Mouse (Mus musculus) heart, postnatal 10 days (tissue): ENCODE measurements around the gene Ist1. TPM values are rescaled to one million over a fixed set of nuclear protein-coding genes. Genes with fewer than 3 reads are reported as not detected.

Source experiments
- DNase-seq, 2 experiments: peaks; one replicate each; pipeline ENCODE4 v3.0.0; 2021
- intact Hi-C: fragments of 180-260 bp; cut with DNase I; formaldehyde crosslinking; loops from one replicate; pipeline ENCODE4 v1.15.1; 2025
- total RNA-seq, 2 experiments: library from RNA; stranded (reverse); gene quantifications; 2 replicates each; pipeline ENCODE4 v1.2.3; 2021

Gene Ist1
- total RNA-seq, 2 experiments from 2014 or later: 61.7 to 62.6 TPM

- DNase-seq: no peak
These were observed 1.3 kb downstream of the Ist1 start for GRCm38 (mm10) chr8:109691769-109692168.

DNA sequence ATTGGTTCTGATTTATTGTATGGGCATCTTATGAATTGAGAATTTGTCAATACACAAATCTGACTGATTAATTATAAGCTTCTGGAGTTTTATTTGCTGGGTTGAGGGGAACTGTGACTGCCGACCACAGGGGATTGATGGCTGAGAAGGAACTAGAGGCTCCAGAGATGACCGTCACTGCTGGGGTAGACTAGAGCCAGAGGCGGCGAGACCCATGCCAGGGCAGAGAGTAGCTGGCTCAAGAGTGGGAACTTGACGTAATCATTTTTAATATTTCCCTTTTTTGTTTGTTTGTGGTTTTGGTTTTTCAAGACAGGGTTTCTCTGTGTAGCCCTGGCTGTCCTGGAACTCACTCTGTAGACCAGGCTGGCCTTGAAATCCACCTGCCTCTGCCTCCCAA lies 5.8 kb downstream of the Ist1 start:
- DNase-seq: no peak
- intact Hi-C loops: no loop called here

More at GRCm38 (mm10) chr8:109691769-109692168, 1.3 kb downstream of the Ist1 start:
- intact Hi-C loops: loop anchor here (5.0 kb wide), 2 partner anchors 84 to 86 kb away; partner anchors contain the start of genes Ap1g1 and Dhodh

GRCm38 (mm10) chr8:109682120-109682519 lies 10.9 kb downstream of the Ist1 start:
- DNase-seq: no peak
- intact Hi-C loops: no loop called here

DNA sequence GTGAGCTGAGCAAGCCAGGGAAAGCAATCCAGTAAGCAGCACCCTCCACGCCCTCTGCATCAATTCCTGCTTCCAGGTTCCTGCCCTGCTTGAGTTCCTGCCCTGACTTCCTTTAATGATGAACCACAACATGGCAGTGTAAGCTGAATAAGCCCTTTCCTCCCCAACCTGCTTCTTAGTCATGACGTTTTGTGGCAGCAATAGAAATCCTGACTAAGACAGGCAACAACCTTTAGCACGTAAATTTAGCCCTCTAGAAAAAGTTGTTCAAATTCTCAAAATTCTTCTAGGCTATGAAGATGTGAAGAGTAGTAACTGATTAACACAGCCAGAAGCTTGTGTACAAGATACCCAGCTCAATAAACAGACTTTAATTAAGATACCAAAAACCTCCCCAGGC lies 11.5 kb downstream of the Ist1 start:
- DNase-seq: no peak
- intact Hi-C loops: no loop called here

GRCm38 (mm10) chr8:109675896-109676643 lies 17.0 kb downstream of the Ist1 start:
- DNase-seq: no peak
- intact Hi-C loops: no loop called here

GRCm38 (mm10) chr8:109673596-109673995 lies 19.5 kb downstream of the Ist1 start:
- intact Hi-C loops: no loop called here

GRCm38 (mm10) chr8:109672656-109673055 lies 20.4 kb downstream of the Ist1 start:
- no peak for DNase-seq
- intact Hi-C loops: no loop called here

More at GRCm38 (mm10) chr8:109673596-109673995, 19.5 kb downstream of the Ist1 start:
- no peak for DNase-seq

GRCm38 (mm10) chr8:109666616-109667015 lies 26.4 kb downstream of the Ist1 start:
- intact Hi-C loops: no loop called here

DNA sequence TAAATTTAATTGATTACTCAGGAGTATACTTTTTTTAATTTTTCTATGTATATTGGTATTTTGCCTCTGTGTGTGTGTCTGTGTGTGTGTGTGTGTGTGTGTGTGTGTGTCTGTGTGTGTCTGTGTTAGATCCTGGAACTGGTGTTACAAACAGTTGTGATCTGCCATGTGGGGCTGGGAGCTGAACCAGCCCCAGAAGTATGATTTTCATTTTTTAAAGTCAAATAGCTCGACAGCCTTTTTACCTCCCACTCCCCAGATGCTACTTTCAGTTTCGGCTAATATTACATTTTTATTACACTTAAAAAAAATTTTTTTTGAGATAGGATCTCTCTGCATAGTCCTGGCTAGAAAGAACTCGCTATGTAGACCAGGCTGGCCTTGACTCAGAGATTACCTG lies 30.7 kb downstream of the Ist1 start:
- intact Hi-C loops: no loop called here
- DNase-seq: no peak

More at GRCm38 (mm10) chr8:109666616-109667015, 26.4 kb downstream of the Ist1 start:
- DNase-seq: no peak

DNA sequence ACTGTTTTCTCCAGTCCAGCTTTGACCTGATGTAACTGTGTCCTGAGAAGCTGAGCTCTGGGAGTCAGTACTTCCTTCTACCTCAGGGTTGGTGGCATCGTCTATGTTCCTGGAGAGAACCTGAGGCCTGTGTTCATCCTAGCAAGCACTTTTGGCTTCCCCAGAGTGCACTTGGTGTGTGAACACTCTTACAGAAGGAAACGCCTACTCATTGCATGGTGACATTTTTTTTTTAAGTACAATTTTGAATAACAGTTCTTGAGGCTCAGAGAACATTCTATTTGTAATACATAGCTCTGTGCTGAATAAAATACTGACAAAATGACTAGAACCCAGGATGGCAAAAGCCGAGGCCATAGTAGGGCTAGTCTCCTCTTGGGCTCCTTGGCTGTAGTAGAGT lies 36.2 kb downstream of the Ist1 start:
- no peak for DNase-seq
- intact Hi-C loops: no loop called here

GRCm38 (mm10) chr8:109650801-109651200 lies 42.3 kb downstream of the Ist1 start:
- no peak for DNase-seq
- intact Hi-C loops: no loop called here

GRCm38 (mm10) chr8:109648469-109648868 lies 44.6 kb downstream of the Ist1 start:
- DNase-seq: no peak
- intact Hi-C loops: no loop called here

DNA sequence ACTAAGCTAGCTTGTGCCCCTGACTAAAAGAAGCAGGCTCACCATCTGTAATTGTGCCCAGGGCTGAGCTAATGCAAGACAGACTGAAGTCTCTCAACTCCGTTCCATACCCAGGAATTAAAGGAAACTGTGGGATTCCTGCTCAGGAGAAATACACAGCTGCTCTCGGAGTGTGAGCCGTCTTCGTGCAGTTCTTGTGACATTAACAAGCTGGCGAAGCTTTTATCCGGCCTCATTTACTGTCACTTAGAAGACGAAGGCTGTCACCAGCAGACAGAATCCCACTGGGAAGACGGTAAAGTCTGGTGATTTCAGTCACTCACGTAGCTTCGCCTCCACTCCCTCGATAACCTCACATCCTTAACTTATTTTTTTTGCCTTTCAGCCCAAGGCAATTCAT lies 45.7 kb downstream of the Ist1 start:
- DNase-seq: no peak
- intact Hi-C loops: no loop called here

DNA sequence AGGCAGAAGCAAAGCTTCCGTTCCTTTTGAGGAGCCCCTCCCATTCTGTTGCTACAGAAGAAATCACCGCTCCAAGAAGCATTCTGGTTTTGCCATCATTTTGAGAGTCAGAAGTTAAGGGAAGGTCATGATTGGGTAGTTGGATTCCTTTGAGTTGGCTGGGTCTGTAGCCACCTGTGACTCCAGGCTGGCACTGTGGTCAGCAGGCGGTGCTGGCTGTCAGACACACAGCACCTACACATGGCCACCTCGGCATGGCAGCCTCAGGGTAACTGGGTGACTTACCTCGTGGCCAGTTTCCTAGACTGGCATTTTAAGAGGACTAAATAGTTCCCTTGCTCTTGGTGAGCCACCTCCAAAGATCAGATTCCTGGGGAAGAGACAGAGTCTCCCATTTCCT lies 51.8 kb downstream of the Ist1 start:
- no peak for DNase-seq
- intact Hi-C loops: no loop called here

GRCm38 (mm10) chr8:109640410-109640809 lies 52.6 kb downstream of the Ist1 start:
- DNase-seq: no peak
- intact Hi-C loops: no loop called here

DNA sequence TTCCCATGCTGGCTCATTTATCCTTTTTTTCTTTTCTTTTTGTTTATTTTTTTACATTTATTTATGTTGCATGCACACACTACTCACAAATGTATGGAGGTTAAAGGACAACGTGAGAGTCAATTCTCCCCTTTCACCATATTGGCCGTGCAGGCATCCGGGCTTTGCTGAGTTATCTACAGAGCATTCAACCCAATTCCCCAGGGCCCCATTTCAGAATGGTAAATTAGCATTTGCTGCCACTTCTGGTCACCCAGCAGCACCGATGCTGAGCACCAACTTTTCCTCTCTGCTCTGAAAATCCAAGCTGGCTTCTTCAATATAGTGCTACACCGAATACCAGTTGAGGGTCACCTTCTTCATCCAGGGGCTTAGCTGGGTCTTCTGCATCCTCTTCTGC lies 54.2 kb downstream of the Ist1 start:
- DNase-seq: no peak
- intact Hi-C loops: no loop called here

- no peak for DNase-seq
- intact Hi-C loops: no loop called here
These were observed 57.9 kb downstream of the Ist1 start for GRCm38 (mm10) chr8:109635146-109635545.

DNA sequence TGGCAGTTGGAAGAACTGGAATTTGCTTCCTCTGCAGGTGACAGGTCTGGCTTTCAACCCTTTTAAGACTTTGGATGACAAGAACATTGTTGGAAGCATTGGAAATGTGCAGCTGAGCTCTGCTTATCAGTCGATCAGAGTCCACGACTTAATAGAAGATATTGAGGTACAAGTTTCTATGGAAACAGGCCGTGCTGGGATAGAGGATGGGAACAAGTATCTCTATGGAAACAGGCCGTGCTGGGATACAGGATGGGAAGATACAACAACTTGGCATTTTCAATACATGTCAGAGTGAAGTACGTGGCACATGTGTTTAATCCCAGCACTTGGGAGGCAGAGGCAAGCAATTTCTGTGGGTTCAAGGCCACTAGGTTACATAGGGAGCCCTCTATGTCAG lies 60.6 kb downstream of the Ist1 start:
- no peak for DNase-seq
- intact Hi-C loops: no loop called here

- DNase-seq: no peak
- intact Hi-C loops: no loop called here
These were observed 64.4 kb downstream of the Ist1 start for GRCm38 (mm10) chr8:109628638-109629037.
